Mouse (Mus musculus) stomach, embryonic 16.5 days (tissue): ENCODE results near the gene Cptp. TPM values are rescaled to one million over a fixed set of nuclear protein-coding genes. Genes with fewer than 3 reads are reported as not detected.

Experiments used
- ATAC-seq: fragments of 200-750 bp; cut with Nextera tagmentation; 2 replicates; pipeline ENCODE4 v1.8.0; 2017; ENCODE audit warnings: moderate number of reproducible peaks, moderate TSS enrichment; ENCODE audit not compliant: insufficient read depth, low FRiP score
- H3K27ac ChIP-seq: fragments of 300-500 bp; sonication (generic); 2 replicates; pipeline ENCODE4 v1.5.1; 2014; ENCODE audit warnings: low read length
- H3K27me3 ChIP-seq: fragments of 300-500 bp; sonication (generic); 2 replicates; pipeline ENCODE4 v1.6.1; 2014; ENCODE audit warnings: low read length, control low read depth, mixed read lengths; ENCODE audit not compliant: control insufficient read depth, insufficient read depth
- H3K36me3 ChIP-seq: fragments of 300-500 bp; sonication (generic); 2 replicates; pipeline ENCODE4 v1.6.1; 2014; ENCODE audit warnings: low read length; ENCODE audit not compliant: control insufficient read depth, insufficient read depth
- H3K4me1 ChIP-seq: fragments of 300-500 bp; sonication (generic); 2 replicates; pipeline ENCODE4 v1.6.1; 2014; ENCODE audit warnings: low read length, control low read depth, mixed read lengths; ENCODE audit not compliant: control insufficient read depth, insufficient read depth
- H3K4me2 ChIP-seq: fragments of 300-500 bp; sonication (generic); 2 replicates; pipeline ENCODE4 v1.6.1; 2014; ENCODE audit warnings: low read depth, low read length, mixed read lengths
- H3K4me3 ChIP-seq: fragments of 300-500 bp; sonication (generic); replicated peaks from 2 replicates; pipeline ENCODE4 v1.5.1; 2014; ENCODE audit warnings: mild to moderate bottlenecking, low read length
- H3K9ac ChIP-seq: fragments of 300-500 bp; sonication (generic); 2 replicates; pipeline ENCODE4 v1.6.1; 2014; ENCODE audit warnings: low read length
- H3K9me3 ChIP-seq: fragments of 300-500 bp; sonication (generic); replicated peaks from 2 replicates; pipeline ENCODE4 v1.6.1; 2016; ENCODE audit warnings: low read length, control low read depth; ENCODE audit not compliant: control insufficient read depth
- WGBS: fragments of 180-500 bp; shearing (Covaris S2); extraction: QIAGEN DNeasy Blood & Tissue Kit; methylation state at CpG from one replicate; pipeline ENCODE4 v1.1.7; 2014; 5-methylcytosine and 5-hydroxymethylcytosine counted together
- polyA plus RNA-seq: library from polyadenylated mRNA; unstranded; fragments of >200 nt; fragmentation: Nextera tagmentation; extraction: Ambion mirVana; gene quantifications from 2 replicates; pipeline ENCODE4 v1.2.1, GENCODE M21; 2015

Cptp gene
- polyA plus RNA-seq, 1 experiment from 2014 or later = 19.4 TPM

DNA sequence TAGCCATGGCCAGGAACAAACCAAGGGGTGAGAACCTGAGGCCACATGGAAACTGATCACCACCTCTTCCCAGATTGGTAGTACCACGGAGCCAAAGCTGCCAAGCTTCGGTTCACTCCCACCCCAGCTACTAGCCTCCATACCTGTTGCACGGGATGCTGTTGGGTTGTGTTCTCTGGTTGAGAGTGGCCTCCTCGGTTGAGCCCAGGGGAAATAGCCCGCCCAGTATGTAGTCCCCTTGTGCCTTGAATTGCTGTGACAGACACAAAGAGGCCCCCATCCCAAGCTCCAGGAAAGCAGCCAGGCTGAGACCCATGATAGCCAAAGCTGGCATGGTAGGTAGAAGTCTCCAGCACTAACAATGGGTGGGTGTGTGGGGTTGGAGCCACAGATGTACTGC is 6.2 kb downstream of the Cptp start, which contains the start of gene Tas1r3:
TSS of gene Tas1r3 (minus strand) at position 362 of the 400 bp plus-strand sequence.
- H3K9me3 ChIP-seq = no peaks in the 10 kb centered on the region
- H3K4me1 ChIP-seq = no peaks in the 10 kb centered on the region
- no peak within 1 kb of the TSS for H3K4me2 ChIP-seq
- H3K27me3 ChIP-seq = no peaks in the 10 kb centered on the region
- no peak within 1 kb of the TSS for H3K4me3 ChIP-seq
- no peak within 1 kb of the TSS for H3K27ac ChIP-seq
- peaks cover 4% of the 10 kb centered on the region; the same call in 1 of the 2 replicates for H3K36me3 ChIP-seq
- WGBS = 73% methylated on average over 5 of the region's 5 CpGs
- no peak for ATAC-seq
- no peak within 1 kb of the TSS for H3K9ac ChIP-seq

DNA sequence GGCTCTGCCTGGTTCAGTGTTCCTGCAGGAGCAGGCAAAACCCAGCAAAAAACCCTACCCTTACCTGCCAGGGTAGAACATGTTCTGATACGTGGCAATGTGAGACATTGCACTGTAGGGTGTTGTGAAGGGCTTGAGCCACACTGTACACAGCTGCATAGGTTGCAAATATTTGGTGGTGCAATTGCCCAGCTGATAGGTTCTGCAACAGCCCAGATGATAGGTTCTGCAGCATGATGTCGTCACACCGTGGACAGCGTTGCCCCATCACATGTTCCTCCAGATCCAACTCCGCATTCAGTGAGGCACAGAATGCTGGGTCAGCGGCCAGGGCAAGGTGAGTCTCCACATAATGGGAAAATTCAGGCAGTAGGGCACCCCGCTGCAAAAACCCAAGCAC is 7.5 kb downstream of the Cptp start:
- Histone ChIP-seq H3K9me3 (no peaks in the 10 kb centered on the region), H3K36me3 (peaks cover 4% of the 10 kb centered on the region; the same call in 1 of the 2 replicates), H3K27ac (no peak overlapping the region), H3K4me1 (no peaks in the 10 kb centered on the region), H3K4me3 (no peak overlapping the region), H3K4me2 (no peak overlapping the region), H3K27me3 (no peaks in the 10 kb centered on the region), H3K9ac (no peak overlapping the region)
- WGBS = 88% methylated on average over 7 of the region's 7 CpGs
- no peak for ATAC-seq

DNA sequence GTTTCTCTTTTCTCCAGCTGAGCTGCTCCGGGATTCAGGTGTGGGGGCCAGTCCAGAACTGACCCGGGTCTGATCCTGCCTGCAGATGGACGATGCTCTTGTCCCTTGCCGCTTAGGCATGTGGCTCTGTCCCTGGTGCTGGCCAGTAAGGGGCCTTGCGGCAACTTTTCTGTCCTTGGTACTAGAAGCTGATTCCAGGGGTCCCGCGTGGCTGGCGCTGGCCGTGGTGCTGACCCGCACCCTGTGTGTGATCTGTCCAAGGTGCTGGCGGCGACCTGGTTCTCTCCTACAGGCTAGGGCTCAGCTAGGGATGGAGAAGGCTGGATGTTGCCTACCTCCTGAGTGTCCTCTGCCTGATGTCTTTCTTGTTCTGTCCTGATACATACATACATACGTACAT is 9.9 kb downstream of the Cptp start:
- H3K9me3 ChIP-seq = no peaks in the 10 kb centered on the region
- H3K4me3 ChIP-seq = no peak overlapping the region
- peak; percentile 19; the same call in 1 of the 2 replicates for ATAC-seq
- no peaks in the 10 kb centered on the region for H3K4me1 ChIP-seq
- no peak overlapping the region for H3K9ac ChIP-seq
- H3K4me2 ChIP-seq = no peak overlapping the region
- WGBS = 18% methylated on average over 13 of the region's 13 CpGs
- no peaks in the 10 kb centered on the region for H3K27me3 ChIP-seq
- H3K36me3 ChIP-seq = peaks cover 17% of the 10 kb centered on the region; the same call in 1 of the 2 replicates
- H3K27ac ChIP-seq = no peak overlapping the region

DNA sequence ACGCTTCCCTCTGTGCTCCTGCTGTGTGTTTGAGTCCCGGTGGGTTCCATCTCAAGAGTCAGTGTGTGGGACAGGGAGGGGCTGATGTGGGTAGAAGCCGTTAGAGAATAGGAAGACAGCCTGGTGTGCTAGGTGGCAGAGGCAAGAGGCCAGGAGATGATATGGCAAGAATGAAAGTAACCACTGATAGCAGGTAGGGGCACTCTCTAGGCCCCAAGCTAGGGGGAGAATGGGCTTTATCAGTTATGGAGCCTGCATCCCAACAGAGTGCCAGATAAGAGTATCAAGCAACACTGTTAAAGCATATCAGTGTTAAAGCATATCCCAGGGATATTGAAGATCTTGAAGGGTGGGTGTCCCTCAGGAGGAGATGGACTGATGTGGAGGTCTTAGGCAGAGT is 12.4 kb downstream of the Cptp start:
- Histone ChIP-seq H3K4me3 (no peak overlapping the region), H3K4me2 (no peak overlapping the region), H3K4me1 (no peaks in the 10 kb centered on the region), H3K27ac (no peak overlapping the region), H3K27me3 (no peaks in the 10 kb centered on the region), H3K36me3 (peaks cover 20% of the 10 kb centered on the region), H3K9me3 (no peaks in the 10 kb centered on the region), H3K9ac (no peak overlapping the region)
- 81% methylated on average over 3 of the region's 3 CpGs for WGBS
- ATAC-seq = no peak

DNA sequence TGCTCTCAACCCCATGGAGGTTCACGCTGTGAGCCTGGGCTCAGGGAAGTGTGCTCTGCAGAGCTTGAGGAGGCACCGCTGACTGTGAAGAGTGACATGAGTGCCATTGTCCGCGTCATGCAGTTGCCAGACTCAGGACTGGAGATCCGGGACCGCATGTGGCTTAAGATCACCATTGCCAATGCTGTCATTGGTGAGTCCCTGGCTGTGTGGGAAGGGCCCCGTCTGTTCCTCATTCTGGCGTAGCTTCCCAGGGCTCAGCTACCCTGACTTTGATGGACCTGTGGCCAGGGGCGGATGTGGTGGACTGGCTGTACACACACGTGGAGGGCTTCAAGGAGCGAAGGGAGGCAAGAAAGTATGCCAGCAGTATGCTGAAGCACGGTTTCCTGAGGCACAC is 13.2 kb downstream of the Cptp start:
- no peak for ATAC-seq
- H3K27me3 ChIP-seq = no peaks in the 10 kb centered on the region
- no peak overlapping the region for H3K4me3 ChIP-seq
- WGBS = 90% methylated on average over 12 of the region's 12 CpGs
- no peak overlapping the region for H3K4me2 ChIP-seq
- H3K36me3 ChIP-seq = peaks cover 20% of the 10 kb centered on the region
- no peaks in the 10 kb centered on the region for H3K4me1 ChIP-seq
- H3K9me3 ChIP-seq = no peaks in the 10 kb centered on the region
- no peak overlapping the region for H3K27ac ChIP-seq
- H3K9ac ChIP-seq = no peak overlapping the region

DNA sequence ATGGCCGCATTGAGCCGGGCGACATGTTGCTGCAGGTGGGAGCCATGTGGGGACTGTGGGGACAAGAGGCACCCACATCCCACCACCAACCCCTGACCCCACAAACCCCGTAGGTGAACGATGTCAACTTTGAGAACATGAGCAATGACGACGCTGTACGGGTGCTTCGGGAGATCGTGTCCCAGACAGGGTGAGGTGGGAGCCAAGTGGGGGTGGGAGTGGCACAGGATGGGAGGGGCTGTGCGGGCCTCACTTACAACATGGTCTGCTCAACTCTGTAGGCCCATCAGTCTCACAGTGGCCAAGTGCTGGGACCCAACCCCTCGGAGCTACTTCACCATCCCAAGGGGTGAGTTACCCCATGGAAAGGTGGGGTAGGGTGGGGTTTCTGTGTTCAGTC is 14.2 kb downstream of the Cptp start:
- Histone ChIP-seq H3K27me3 (no peaks in the 10 kb centered on the region), H3K4me2 (no peak overlapping the region), H3K27ac (no peak overlapping the region), H3K36me3 (peaks cover 20% of the 10 kb centered on the region), H3K4me3 (no peak overlapping the region), H3K9ac (no peak overlapping the region), H3K9me3 (no peaks in the 10 kb centered on the region), H3K4me1 (no peaks in the 10 kb centered on the region)
- 95% methylated on average over 12 of the region's 12 CpGs for WGBS
- ATAC-seq = no peak

DNA sequence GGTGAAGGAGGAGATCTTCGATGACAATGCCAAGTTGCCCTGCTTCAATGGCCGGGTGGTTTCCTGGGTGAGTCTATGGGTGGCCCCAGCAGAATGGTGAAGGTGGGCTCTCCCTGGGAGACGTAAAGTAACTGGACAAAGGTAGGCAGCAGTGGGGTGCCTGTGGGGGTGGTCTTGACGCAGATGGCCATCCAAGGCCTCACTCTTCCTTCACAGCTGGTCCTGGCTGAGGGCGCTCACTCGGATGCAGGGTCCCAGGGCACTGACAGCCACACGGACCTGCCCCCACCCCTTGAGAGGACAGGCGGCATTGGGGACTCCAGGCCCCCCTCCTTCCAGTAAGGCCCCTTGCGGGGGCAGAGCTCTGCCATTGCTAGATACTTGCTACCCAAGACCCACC is 15.8 kb downstream of the Cptp start:
- Histone ChIP-seq H3K27ac (no peak overlapping the region), H3K4me2 (no peak overlapping the region), H3K4me3 (no peak overlapping the region), H3K36me3 (peaks cover 20% of the 10 kb centered on the region), H3K9ac (no peak overlapping the region), H3K9me3 (no peaks in the 10 kb centered on the region), H3K4me1 (peaks cover 13% of the 10 kb centered on the region), H3K27me3 (no peaks in the 10 kb centered on the region)
- WGBS = 83% methylated on average over 9 of the region's 9 CpGs
- ATAC-seq = no peak

DNA sequence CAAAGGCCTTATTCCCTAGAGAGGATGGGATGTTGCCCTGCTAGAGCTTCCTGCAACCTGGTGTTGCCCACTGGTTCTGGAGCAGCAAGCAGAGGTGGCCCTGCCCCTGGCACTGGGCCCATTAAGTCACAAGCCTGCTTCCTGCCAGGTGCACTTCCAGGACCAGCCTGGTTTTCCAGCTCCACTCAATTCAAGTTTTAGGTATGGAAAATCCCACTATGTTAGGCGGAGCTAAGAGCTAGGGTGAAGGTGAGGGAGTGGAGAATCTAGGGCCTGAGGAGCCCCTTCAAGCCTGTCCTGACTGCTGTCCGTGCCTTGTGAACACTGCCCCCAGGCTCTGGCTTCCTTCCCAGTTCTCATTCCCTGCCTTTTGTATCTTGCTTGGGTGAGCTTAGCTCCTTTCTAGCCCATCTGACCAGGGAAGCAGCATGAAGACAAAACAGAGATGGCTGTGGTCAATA is 17.3 kb downstream of the Cptp start:
- no peaks in the 10 kb centered on the region for H3K9me3 ChIP-seq
- peaks cover 17% of the 10 kb centered on the region for H3K4me1 ChIP-seq
- no peak overlapping the region for H3K27ac ChIP-seq
- no peak for ATAC-seq
- 67% methylated on average over 2 of the region's 2 CpGs for WGBS
- H3K36me3 ChIP-seq = peaks cover 20% of the 10 kb centered on the region
- no peak overlapping the region for H3K9ac ChIP-seq
- no peaks in the 10 kb centered on the region for H3K27me3 ChIP-seq
- no peak overlapping the region for H3K4me2 ChIP-seq
- no peak overlapping the region for H3K4me3 ChIP-seq

DNA sequence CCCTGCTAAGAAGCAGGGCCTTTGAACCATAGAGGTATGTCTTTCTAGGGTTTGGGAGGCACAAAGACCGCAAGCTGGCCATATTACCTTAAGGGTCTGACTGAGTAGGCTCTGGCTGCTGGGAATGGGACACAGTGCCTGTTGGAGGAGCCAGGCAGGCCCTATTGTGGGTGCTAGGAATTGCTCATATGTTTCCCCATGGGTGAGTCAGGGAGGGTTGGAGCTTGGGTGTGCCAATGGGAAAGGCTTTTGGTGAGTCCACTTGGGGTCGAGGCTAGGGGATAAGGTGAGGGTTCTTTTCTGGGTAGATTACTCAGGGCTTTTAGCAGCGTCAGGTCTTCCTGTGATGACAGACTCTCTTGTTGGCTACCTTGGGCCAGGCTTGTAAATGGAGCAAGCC is 17.9 kb downstream of the Cptp start:
- Histone ChIP-seq H3K27me3 (no peaks in the 10 kb centered on the region), H3K4me3 (no peak overlapping the region), H3K9ac (no peak overlapping the region), H3K27ac (no peak overlapping the region), H3K4me2 (no peak overlapping the region), H3K9me3 (no peaks in the 10 kb centered on the region), H3K36me3 (peaks cover 20% of the 10 kb centered on the region), H3K4me1 (peaks cover 23% of the 10 kb centered on the region)
- WGBS = 82% methylated on average over 3 of the region's 3 CpGs
- ATAC-seq = no peak
